In genomic region chr4:125534449-125534848, GRCm38 (mm10) we compare ENCODE assay signal across 13 mouse cellular contexts. TPM values are rescaled to one million over a fixed set of nuclear protein-coding genes. Genes with fewer than 3 reads are reported as not detected.
DNase-seq lines count a peak whose midpoint lies in the region; ATAC-seq lines count a peak whose summit lies in the region.
"Had no signal": no experiment of that assay in that cellular context is flagged by ENCODE, and none has a peak within 500 bp of the region (broad histone marks: within the 10 kb centered on the region; RNA-seq: fewer than 3 reads in every experiment).

No protein-coding gene starts in this region.

- no peaks in the 10 kb centered on the region for H3K36me3 ChIP-seq in hindbrain, embryonic 15.5 days
- H3K36me3 ChIP-seq in neural tube, embryonic 14.5 days (ENCODE audit: control insufficient read depth, insufficient read depth, low read length) = no peaks in the 10 kb centered on the region
- no peaks in the 10 kb centered on the region for H3K36me3 ChIP-seq in heart, embryonic 12.5 days
- H3K36me3 ChIP-seq: embryonic facial prominence, embryonic 15.5 days; lung, embryonic 15.5 days had no signal

- no peaks in the 10 kb centered on the region for H3K27me3 ChIP-seq in hindbrain, embryonic 15.5 days
- peaks cover 8% of the 10 kb centered on the region for H3K27me3 ChIP-seq in neural tube, embryonic 14.5 days (ENCODE audit: control insufficient read depth, insufficient read depth, low read length)
- H3K27me3 ChIP-seq in heart, embryonic 12.5 days (replicated peaks) = peaks cover 69% of the 10 kb centered on the region

- no peak overlapping the region for H3K4me3 ChIP-seq in hindbrain, embryonic 15.5 days
- no peak overlapping the region for H3K4me3 ChIP-seq in neural tube, embryonic 14.5 days (ENCODE audit: low read depth, low read length)
- no peak overlapping the region for H3K4me3 ChIP-seq in heart, embryonic 12.5 days
- H3K4me3 ChIP-seq: embryonic facial prominence, embryonic 15.5 days; lung, embryonic 15.5 days had no signal

- intact Hi-C loops in left cerebral cortex, postnatal 14 days (cut with DNase I) = no loop called here

- ATAC-seq in hindbrain, embryonic 15.5 days (ENCODE audit: low FRiP score, low read depth) = peak; percentile 50
- ATAC-seq in neural tube, embryonic 14.5 days (ENCODE audit: low read depth) = peak; percentile 49; the same call in 1 of the 2 replicates
- ATAC-seq in heart, embryonic 12.5 days (ENCODE audit: insufficient number of reproducible peaks, low FRiP score) = no peak

- WGBS in hindbrain, embryonic 15.5 days = 2% methylated on average over 8 of the region's 8 CpGs
- 0% methylated on average over 8 of the region's 8 CpGs for WGBS in neural tube, embryonic 14.5 days
- WGBS in heart, embryonic 12.5 days = 4% methylated on average over 8 of the region's 8 CpGs

- H3K4me1 ChIP-seq in hindbrain, embryonic 15.5 days (replicated peaks) = peaks cover 34% of the 10 kb centered on the region
- H3K4me1 ChIP-seq in neural tube, embryonic 14.5 days (ENCODE audit: control insufficient read depth, insufficient read depth, low read length) = peaks cover 14% of the 10 kb centered on the region
- peaks cover 9% of the 10 kb centered on the region; the same call in 1 of the 2 replicates for H3K4me1 ChIP-seq in heart, embryonic 12.5 days (replicated peaks)
- H3K4me1 ChIP-seq: embryonic facial prominence, embryonic 15.5 days; lung, embryonic 15.5 days had no signal

- H3K4me2 ChIP-seq in hindbrain, embryonic 15.5 days = no peak overlapping the region
- no peak overlapping the region for H3K4me2 ChIP-seq in neural tube, embryonic 14.5 days (ENCODE audit: low read depth, low read length)
- no peak overlapping the region for H3K4me2 ChIP-seq in heart, embryonic 12.5 days
- H3K4me2 ChIP-seq: embryonic facial prominence, embryonic 15.5 days; heart, embryonic 11.5 days; lung, embryonic 15.5 days had no signal

- no peaks in the 10 kb centered on the region for H3K9me3 ChIP-seq in hindbrain, embryonic 15.5 days
- no peaks in the 10 kb centered on the region for H3K9me3 ChIP-seq in neural tube, embryonic 14.5 days (ENCODE audit: control insufficient read depth, low read length)
- H3K9me3 ChIP-seq in heart, embryonic 12.5 days (replicated peaks) = no peaks in the 10 kb centered on the region
- H3K9me3 ChIP-seq: embryonic facial prominence, embryonic 15.5 days; lung, embryonic 15.5 days had no signal

- no peak overlapping the region for H3K9ac ChIP-seq in hindbrain, embryonic 15.5 days
- no peak overlapping the region for H3K9ac ChIP-seq in neural tube, embryonic 14.5 days (replicated peaks; ENCODE audit: low read depth, low read length)
- no peak overlapping the region for H3K9ac ChIP-seq in heart, embryonic 12.5 days
- H3K9ac ChIP-seq: embryonic facial prominence, embryonic 15.5 days; lung, embryonic 15.5 days had no signal

- peak; percentile 54 for DNase-seq in adrenal gland, postnatal 25 days
- DNase-seq in embryo, embryonic 10.5 days (ENCODE audit: low spot score) = peak; percentile 70
- DNase-seq in left cerebral cortex, postnatal 14 days (ENCODE audit: low spot score in 2 of 2) = no peak
- DNase-seq in kidney, postnatal 14 days = no peak
- DNase-seq: kidney, postnatal 25 days; right cerebral cortex, adult 18-20 months; thymus, postnatal 14 days had no signal

- H3K27ac ChIP-seq in hindbrain, embryonic 15.5 days (replicated peaks) = no peak overlapping the region; the same call in 1 of the 2 replicates
- H3K27ac ChIP-seq in neural tube, embryonic 14.5 days (ENCODE audit: low read depth, low read length) = no peak overlapping the region
- H3K27ac ChIP-seq in heart, embryonic 12.5 days (ENCODE audit: poor library complexity, severe bottlenecking) = no peak overlapping the region
- H3K27ac ChIP-seq: embryonic facial prominence, embryonic 15.5 days; lung, embryonic 15.5 days had no signal

RNA-seq across cellular contexts. Expression of gene Grik3, which starts 43.9 kb away (rescaled TPM):
- total RNA-seq in adrenal gland, postnatal 25 days (2021) = 0.38 and 0.39 TPM in 2 replicates
- polyA plus RNA-seq in hindbrain, embryonic 15.5 days (2015; fragmentation: Nextera tagmentation; extraction: Ambion mirVana) = 5.4 and 5.5 TPM in 2 replicates
- polyA plus RNA-seq in neural tube, embryonic 14.5 days (2014; fragmentation: Nextera tagmentation; extraction: Ambion mirVana) = 6.1 and 8.0 TPM in 2 replicates
- total RNA-seq in left cerebral cortex, postnatal 14 days (2021) = 10 to 100 TPM; 47.3 to 51.5 TPM
- polyA plus RNA-seq in heart, embryonic 12.5 days (2016; fragmentation: Nextera tagmentation; extraction: Ambion mirVana) = 0.23 and 0.30 TPM in 2 replicates
- polyA plus RNA-seq: lung, embryonic 15.5 days had no signal

Comparison
In these comparisons a context has a peak if more than half of its experiments do, and no peak if none do; other contexts are left out.
1. DNase-seq: peak in adrenal gland, postnatal 25 days (single experiment) and embryo, embryonic 10.5 days (single experiment); none in left cerebral cortex, postnatal 14 days (0 of 2) and kidney, postnatal 14 days (single experiment).